Mouse (Mus musculus) neural tube, embryonic 11.5 days (tissue): ENCODE measurements around the gene Cav2. TPM values are rescaled to one million over a fixed set of nuclear protein-coding genes. Genes with fewer than 3 reads are reported as not detected.
A peak's percentile ranks its signal among the peaks of the same experiment; 100 is the strongest.

Source experiments
- ATAC-seq: fragments of 200-750 bp; cut with Nextera tagmentation; 2 replicates; pipeline ENCODE4 v1.8.0; 2017; ENCODE audit warnings: moderate number of reproducible peaks, mild to moderate bottlenecking, moderate TSS enrichment, moderate library complexity; ENCODE audit not compliant: insufficient read depth, low FRiP score, low TSS enrichment
- DNase-seq: peaks from one replicate; pipeline ENCODE4 v3.0.0-alpha.2; 2015; ENCODE audit warnings: low spot score
- H3K27ac ChIP-seq: fragments of 300-500 bp; sonication (generic); 2 replicates; pipeline ENCODE4 v1.5.1; 2014; ENCODE audit warnings: low read depth, mild to moderate bottlenecking, low read length
- H3K27me3 ChIP-seq: fragments of 300-500 bp; sonication (generic); 2 replicates; pipeline ENCODE4 v1.6.1; 2014; ENCODE audit warnings: mild to moderate bottlenecking, low read length, mixed read lengths; ENCODE audit not compliant: control insufficient read depth, insufficient read depth
- H3K36me3 ChIP-seq: fragments of 300-500 bp; sonication (generic); 2 replicates; pipeline ENCODE4 v1.6.1; 2014; ENCODE audit warnings: mild to moderate bottlenecking, low read length, moderate library complexity, mixed read lengths; ENCODE audit not compliant: control insufficient read depth, insufficient read depth
- H3K4me1 ChIP-seq: fragments of 300-500 bp; sonication (generic); 2 replicates; pipeline ENCODE4 v1.6.1; 2014; ENCODE audit warnings: low read length, mixed read lengths; ENCODE audit not compliant: control insufficient read depth, insufficient read depth
- H3K4me2 ChIP-seq: fragments of 300-500 bp; sonication (generic); 2 replicates; pipeline ENCODE4 v1.6.1; 2014; ENCODE audit warnings: low read depth, mild to moderate bottlenecking, moderate library complexity
- H3K4me3 ChIP-seq: fragments of 300-500 bp; sonication (generic); 2 replicates; pipeline ENCODE4 v1.5.1; 2014; ENCODE audit warnings: low read depth, low read length
- H3K9ac ChIP-seq: fragments of 300-500 bp; sonication (generic); 2 replicates; pipeline ENCODE4 v1.6.1; 2014; ENCODE audit warnings: mild to moderate bottlenecking, low read length
- H3K9me3 ChIP-seq: fragments of 300-500 bp; sonication (generic); 2 replicates; pipeline ENCODE4 v1.6.1; 2016; ENCODE audit warnings: low read length; ENCODE audit not compliant: control insufficient read depth
- WGBS: fragments of 180-500 bp; shearing (Covaris S2); extraction: QIAGEN DNeasy Blood & Tissue Kit; methylation state at CpG from one replicate; pipeline ENCODE4 v1.1.7; 2014; 5-methylcytosine and 5-hydroxymethylcytosine counted together
- polyA plus RNA-seq: library from polyadenylated mRNA; unstranded; fragments of >200 nt; fragmentation: Nextera tagmentation; extraction: Ambion mirVana; gene quantifications from 2 replicates; pipeline ENCODE4 v1.2.1, GENCODE M21; 2014

The Cav2 gene
- polyA plus RNA-seq, 1 experiment from 2014 or later = 5.3 TPM

DNA sequence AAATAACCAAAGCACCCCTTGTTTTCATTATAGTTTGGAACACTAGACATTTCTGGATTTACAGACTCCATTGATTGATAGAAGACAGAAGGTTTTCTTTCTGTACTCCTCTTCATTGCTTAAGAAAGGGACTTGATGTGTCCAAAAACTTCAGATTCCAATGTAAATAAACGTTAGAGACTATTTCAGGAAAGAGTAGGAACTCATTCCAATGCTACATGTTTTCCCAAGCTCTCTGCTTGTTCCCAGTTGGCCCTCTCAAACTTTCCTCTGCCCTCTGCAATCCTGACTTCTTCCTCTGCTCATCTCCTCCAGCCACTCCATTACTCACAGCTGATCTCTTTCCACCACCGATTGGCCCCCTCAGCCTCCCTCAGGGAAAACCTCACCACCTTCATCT, 18.2 kb upstream of the Cav2 start:
- no peaks in the 10 kb centered on the region for H3K36me3 ChIP-seq

DNA sequence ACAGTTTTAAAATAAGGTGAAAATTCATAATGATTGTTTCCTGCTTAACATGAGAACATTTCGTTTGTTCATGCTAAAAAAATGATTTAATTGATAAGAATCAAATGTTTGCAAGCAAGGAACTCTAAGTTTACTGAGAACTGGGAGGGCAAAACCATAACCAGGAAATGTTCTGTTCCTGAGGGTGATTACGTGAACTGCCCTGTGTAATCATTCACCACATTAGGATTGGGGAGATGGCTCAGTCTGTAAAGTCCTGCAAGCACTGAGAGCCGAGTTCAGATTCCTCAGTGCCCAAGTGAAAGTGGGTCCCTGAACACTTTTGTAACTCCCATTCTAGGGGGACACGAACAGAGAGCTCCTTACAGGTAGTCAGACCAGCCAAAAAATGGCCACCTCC, 15.9 kb upstream of the Cav2 start:
- Histone ChIP-seq H3K4me3 (no peak overlapping the region), H3K27me3 (no peaks in the 10 kb centered on the region), H3K9ac (no peak overlapping the region), H3K9me3 (no peaks in the 10 kb centered on the region), H3K4me1 (no peaks in the 10 kb centered on the region), H3K27ac (no peak overlapping the region), H3K4me2 (no peak overlapping the region), H3K36me3 (no peaks in the 10 kb centered on the region)
- WGBS = 81% methylated on average over 4 of the region's 4 CpGs
- no peak for DNase-seq
- ATAC-seq = no peak

More for the DNA sequence above, 18.2 kb upstream of the Cav2 start:
- H3K4me1 ChIP-seq = no peaks in the 10 kb centered on the region
- H3K4me2 ChIP-seq = no peak overlapping the region
- ATAC-seq (no peak), DNase-seq (no peak)
- H3K9me3 ChIP-seq = no peaks in the 10 kb centered on the region
- no peak overlapping the region for H3K4me3 ChIP-seq
- H3K27ac ChIP-seq = no peak overlapping the region
- no peak overlapping the region for H3K9ac ChIP-seq
- no peaks in the 10 kb centered on the region for H3K27me3 ChIP-seq
- 49% methylated on average over 2 of the region's 2 CpGs for WGBS

DNA sequence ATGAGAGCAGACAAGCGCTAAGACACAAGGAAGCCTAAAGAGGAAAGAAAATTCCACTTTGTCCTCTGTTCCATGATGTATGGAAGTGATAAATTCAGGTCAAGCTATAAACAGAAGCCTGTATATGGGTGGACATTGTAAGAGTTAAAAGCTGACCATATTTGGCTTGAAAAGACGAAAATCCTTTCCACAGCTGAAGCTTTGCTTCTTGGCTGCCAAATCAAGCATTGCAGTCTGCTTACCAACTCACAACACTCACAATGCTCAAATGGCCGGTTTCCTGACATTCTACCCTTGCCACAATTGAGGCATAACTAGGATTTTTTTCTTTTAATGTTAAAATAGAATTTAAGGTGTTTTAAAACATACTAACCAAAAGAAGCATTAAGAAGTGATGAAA, 14.5 kb upstream of the Cav2 start:
- H3K9ac ChIP-seq = no peak overlapping the region
- H3K27me3 ChIP-seq = no peaks in the 10 kb centered on the region
- no peak overlapping the region for H3K27ac ChIP-seq
- no peaks in the 10 kb centered on the region for H3K4me1 ChIP-seq
- no peak for ATAC-seq
- H3K4me3 ChIP-seq = no peak overlapping the region
- no peaks in the 10 kb centered on the region for H3K9me3 ChIP-seq
- DNase-seq = no peak
- H3K36me3 ChIP-seq = no peaks in the 10 kb centered on the region
- no peak overlapping the region for H3K4me2 ChIP-seq
- 82% methylated on average over 3 of the region's 3 CpGs for WGBS

DNA sequence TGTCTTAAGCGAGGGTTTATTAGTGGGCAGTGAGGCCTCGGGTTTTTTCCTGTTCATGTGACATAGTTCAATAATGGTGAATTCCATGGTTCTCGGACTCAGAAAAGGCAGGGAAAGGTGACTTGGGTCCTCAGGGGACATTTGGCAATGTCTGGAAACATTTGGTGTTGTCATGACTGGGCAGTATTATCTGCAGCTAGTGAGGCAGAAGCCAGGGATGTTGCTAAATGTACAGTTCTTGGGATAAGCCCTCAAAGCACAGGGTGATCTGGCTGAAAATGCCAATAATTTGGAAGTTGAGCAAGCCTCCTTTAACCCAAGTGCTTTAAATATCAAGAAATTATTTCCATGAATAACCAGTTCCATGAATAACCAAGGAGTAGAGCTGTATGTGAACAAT, 2.6 kb upstream of the Cav2 start:
- ATAC-seq (no peak), DNase-seq (no peak)
- Histone ChIP-seq H3K4me3 (no peak overlapping the region), H3K36me3 (no peaks in the 10 kb centered on the region), H3K4me1 (no peaks in the 10 kb centered on the region), H3K9me3 (no peaks in the 10 kb centered on the region), H3K9ac (no peak overlapping the region), H3K27ac (no peak overlapping the region), H3K4me2 (no peak overlapping the region), H3K27me3 (no peaks in the 10 kb centered on the region)
- WGBS = 88% methylated on average over 3 of the region's 3 CpGs

DNA sequence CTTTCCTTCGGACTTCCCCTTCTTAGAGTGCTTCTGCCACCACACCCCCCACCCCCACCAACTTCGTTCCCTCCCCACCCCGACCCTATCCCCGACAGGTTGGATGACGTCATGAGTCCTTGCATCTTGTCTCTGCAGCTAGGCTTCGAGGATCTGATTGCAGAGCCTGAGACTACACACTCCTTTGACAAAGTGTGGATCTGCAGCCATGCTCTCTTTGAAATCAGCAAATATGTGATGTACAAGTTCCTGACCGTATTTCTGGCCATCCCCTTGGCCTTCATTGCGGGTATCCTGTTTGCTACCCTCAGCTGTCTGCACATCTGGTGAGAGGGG, 740 bp downstream of the Cav2 start:
- Histone ChIP-seq H3K4me3 (peak overlapping the region; percentile 46; the same call in 1 of the 2 replicates), H3K27me3 (no peaks in the 10 kb centered on the region), H3K4me1 (no peaks in the 10 kb centered on the region), H3K9ac (no peak overlapping the region), H3K36me3 (no peaks in the 10 kb centered on the region), H3K9me3 (no peaks in the 10 kb centered on the region), H3K4me2 (peak overlapping the region; percentile 90), H3K27ac (no peak overlapping the region)
- DNase-seq (no peak), ATAC-seq (peak; percentile 13; the same call in 1 of the 2 replicates)
- WGBS = 33% methylated on average over 8 of the region's 8 CpGs

DNA sequence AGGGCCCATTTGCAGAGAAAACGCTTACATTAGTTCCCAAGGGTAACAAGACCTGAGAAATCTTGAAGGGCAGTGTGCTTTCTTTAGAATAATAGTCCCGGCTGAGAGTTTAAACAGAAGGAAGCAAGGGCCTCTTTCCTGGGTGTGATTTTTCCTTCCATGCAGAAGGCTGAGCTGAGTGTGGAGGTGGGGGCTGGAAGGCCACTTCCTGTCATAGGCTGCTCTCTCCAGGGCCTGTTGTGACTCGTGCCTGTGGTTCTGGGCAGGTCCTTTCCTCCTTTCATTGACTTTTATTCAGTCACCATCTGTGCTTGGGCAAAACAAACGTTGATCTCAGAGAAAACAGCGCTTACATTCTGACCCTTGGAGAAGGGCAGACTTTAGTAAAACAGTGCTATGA, 1.2 kb downstream of the Cav2 start:
- Histone ChIP-seq H3K27me3 (no peaks in the 10 kb centered on the region), H3K9ac (no peak overlapping the region), H3K4me3 (no peak overlapping the region), H3K9me3 (no peaks in the 10 kb centered on the region), H3K27ac (no peak overlapping the region), H3K36me3 (no peaks in the 10 kb centered on the region), H3K4me1 (no peaks in the 10 kb centered on the region), H3K4me2 (no peak overlapping the region)
- WGBS = 39% methylated on average over 5 of the region's 5 CpGs
- ATAC-seq (no peak), DNase-seq (no peak)

DNA sequence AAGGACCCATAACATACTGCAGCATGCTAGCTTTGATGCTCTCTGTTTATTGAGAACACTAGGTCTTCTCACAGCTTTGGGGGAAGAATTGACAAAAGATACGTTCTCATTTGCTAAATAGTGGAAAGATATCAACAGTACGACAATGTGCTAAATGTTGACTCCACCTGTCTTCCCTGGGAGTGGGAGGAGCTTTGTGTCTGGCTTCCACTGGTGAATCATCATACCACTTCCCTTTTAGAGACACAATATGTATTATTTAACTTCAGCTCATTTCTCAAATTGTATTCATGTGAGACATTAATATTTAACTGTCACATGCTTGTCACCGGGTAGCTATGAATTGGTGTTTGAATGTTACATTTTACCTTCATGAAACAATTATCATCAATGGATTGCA, 2.8 kb downstream of the Cav2 start:
- 80% methylated on average over 3 of the region's 3 CpGs for WGBS
- Histone ChIP-seq H3K9me3 (no peaks in the 10 kb centered on the region), H3K27ac (no peak overlapping the region), H3K9ac (no peak overlapping the region), H3K4me3 (no peak overlapping the region), H3K4me1 (no peaks in the 10 kb centered on the region), H3K27me3 (no peaks in the 10 kb centered on the region), H3K36me3 (no peaks in the 10 kb centered on the region), H3K4me2 (no peak overlapping the region)
- DNase-seq (no peak), ATAC-seq (no peak)

DNA sequence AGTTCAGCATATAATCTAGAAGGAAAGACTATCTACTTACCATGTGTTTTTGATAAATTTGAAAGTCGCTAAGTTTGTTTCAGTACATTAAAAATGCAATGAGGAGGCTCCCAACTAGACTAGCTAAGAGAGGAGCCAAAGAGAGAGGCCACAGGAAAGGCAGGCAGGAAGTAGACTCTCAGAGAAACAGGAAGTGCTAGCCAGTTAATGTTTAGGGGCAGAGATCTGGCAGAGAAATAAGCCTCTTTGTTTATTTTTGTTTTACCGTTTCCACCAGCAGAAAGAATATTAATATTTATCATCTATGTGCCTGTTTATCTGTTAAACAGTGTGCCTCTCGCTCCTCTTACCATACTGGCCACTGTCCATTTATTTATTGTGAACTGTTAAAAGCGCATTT, 5.4 kb downstream of the Cav2 start:
- H3K36me3 ChIP-seq = no peaks in the 10 kb centered on the region
- H3K27me3 ChIP-seq = no peaks in the 10 kb centered on the region
- no peak for DNase-seq
- H3K9ac ChIP-seq = no peak overlapping the region
- no peak for ATAC-seq
- no peak overlapping the region for H3K27ac ChIP-seq
- no peak overlapping the region for H3K4me2 ChIP-seq
- no peaks in the 10 kb centered on the region for H3K4me1 ChIP-seq
- H3K9me3 ChIP-seq = no peaks in the 10 kb centered on the region
- H3K4me3 ChIP-seq = no peak overlapping the region
- 82% methylated on average over 4 of the region's 4 CpGs for WGBS

DNA sequence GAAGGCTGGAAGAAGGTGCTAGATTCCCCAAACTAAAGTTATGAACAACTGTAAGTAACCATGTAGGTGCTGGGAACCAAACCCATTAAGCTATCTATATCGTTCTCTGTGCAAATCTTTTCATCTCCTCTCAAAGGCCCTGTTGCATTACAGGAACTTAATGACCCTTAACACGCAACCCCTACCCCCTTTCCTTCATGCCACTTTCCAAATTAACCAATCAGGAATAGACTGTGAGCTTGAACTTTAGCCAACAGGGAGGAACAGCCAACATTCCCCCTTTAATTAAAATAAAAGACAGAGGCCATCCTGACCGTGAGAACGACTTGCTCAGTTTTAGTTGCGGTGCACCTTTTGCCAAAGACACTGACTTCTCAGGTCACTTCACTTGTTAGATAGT, 14.1 kb downstream of the Cav2 start:
- Histone ChIP-seq H3K27me3 (no peaks in the 10 kb centered on the region), H3K36me3 (no peaks in the 10 kb centered on the region), H3K9me3 (no peaks in the 10 kb centered on the region), H3K4me3 (no peak overlapping the region), H3K4me1 (no peaks in the 10 kb centered on the region; the same call in 1 of the 2 replicates), H3K27ac (no peak overlapping the region), H3K4me2 (no peak overlapping the region), H3K9ac (no peak overlapping the region)
- no peak for DNase-seq
- 66% methylated on average over 5 of the region's 5 CpGs for WGBS
- ATAC-seq = no peak
